Mouse (Mus musculus): ENCODE measurements around the gene Polr2h. TPM values are rescaled to one million over a fixed set of nuclear protein-coding genes. Genes with fewer than 3 reads are reported as not detected.
"Not testable (repeated sequence)": the region's sequence is repeated elsewhere in the genome, so short reads cannot be mapped to it uniquely, and the experiment has no call there.

Polr2h gene
- total and polyA plus RNA-seq, 3 experiments, result 117 to 183 (median 157) TPM

DNA sequence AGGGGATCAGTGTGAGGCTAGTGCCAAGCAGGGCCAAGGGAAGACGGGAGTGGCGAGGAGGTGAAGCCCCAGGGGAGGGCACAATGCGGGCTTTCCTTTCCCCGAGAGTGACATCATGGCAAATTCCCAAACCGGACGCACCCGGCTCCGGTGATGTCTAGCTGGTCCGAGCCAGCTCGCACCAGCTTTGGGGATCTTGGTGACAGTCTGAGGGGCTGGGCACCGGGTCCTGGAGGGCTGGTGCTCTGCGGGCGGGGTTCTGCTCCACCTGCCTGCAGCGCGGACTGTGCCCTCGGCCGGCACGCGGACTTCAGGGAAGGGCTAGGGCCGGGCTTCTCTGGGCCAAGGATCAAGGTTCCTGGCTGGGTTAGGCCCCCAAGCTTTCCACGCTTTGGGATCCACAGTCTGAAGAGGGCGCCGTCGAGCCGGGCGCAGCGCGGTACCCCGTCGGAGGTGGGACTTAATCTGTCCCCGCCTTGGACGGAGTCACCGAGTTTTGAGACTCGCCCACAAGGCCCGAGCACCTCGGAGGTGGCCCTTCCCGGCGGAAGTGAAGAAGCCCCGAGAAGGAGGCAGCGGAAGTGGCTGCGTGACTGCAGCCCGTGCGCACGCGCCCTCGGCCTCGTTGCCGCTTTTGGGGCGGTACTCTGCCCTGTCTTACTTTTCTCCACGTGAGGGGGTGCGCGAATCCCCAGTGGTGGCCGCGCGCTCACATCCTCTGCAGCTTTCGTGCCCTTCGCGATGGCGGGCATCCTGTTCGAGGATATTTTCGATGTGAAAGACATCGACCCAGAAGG is at the start of gene Polr2h, which contains the start of gene Clcn2 (continued):
- 0 out of 2 replicates have a peak, but pooled peaks have one; percentile 19 for TF ChIP-seq RCOR1 (conservative IDR thresholded peaks at IDR 0.05; ENCODE audit: low read depth, low read length)

DNA sequence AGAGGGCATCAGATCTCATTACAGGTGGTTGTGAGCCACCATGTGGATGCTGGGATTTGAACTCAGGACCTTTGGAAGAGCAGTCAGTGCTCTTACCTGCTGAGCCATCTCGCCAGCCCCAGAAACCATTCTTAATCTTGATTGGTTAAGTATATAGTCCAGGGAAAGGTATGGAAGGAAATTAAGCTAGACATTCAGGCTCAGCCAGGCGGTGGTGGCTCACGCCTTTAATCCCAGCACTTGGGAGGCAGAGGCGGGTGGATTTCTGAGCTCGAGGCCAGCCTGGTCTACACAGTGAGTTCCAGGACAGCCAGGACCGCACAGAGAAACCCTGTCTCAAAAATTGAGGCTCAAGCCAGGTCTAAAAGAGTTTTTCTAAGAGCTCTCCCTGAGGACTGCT is 49.5 kb upstream of the Polr2h start, which contains the start of gene Eif4g1:
Gene Eif4g1, plus strand, starts transcription at position 301 of the 400 bp plus-strand sequence.
- H3K9me3 ChIP-seq (replicated peaks; ENCODE audit: low read length); in situ Hi-C loops (cut with MboI; ENCODE audit: low pct_ligation_motif_present, low pct_unique_long_range_greater_than_20kb, low sequenced_read_pairs); H3K9ac ChIP-seq (ENCODE audit: insufficient read depth, low read depth); H3K27me3 ChIP-seq (replicated peaks); DNase-seq (ENCODE audit: extremely low read depth); H3K4me2 ChIP-seq (ENCODE audit: insufficient read depth, low read depth, poor library complexity, severe bottlenecking); H3K27ac ChIP-seq (ENCODE audit: insufficient read depth, low read depth); H3K4me1 ChIP-seq (ENCODE audit: control insufficient read depth in 1 of 2, insufficient read depth in 2 of 2); dilution Hi-C loops (cut with MboI; ENCODE audit: extremely low pct_ligation_motif_present, extremely low pct_unique_long_range_greater_than_20kb, low sequenced_read_pairs); H3K4me3 ChIP-seq (replicated peaks in 1 of 3; ENCODE audit: low read depth in 2 of 3, low read length in 2 of 3, poor library complexity in 1 of 3); H3K79me2 ChIP-seq (replicated peaks; ENCODE audit: control insufficient read depth, extremely low read depth, insufficient read depth, poor library complexity, severe bottlenecking): not testable (repeated sequence)
- peaks cover 12 to 31% of the 10 kb centered on the region in 2 experiments for H3K36me3 ChIP-seq (replicated peaks in 1 of 2; ENCODE audit: control insufficient read depth in 1 of 2, insufficient read depth in 1 of 2, low read length in 1 of 2)

DNA sequence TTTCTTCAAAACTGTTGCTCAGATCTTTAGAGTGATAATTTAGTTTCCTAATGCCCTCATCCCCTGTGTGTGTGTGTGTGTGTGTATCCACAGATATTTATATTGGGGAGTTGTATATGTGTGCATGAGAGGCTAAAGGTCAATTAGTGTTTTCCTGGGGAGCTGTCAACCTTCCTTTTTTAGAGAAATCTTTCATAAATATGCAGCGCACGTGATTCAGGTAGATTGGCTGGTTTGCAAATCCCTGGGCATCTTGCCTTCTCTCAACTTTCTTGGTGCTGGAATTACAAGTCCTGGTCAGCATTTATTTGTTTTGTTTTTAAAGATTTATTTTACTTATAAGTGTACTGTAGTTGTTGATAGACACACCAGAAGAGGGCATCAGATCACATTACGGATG is 47.2 kb upstream of the Polr2h start:
- no peak for TF ChIP-seq MAFK (IDR thresholded peaks at IDR 0.05; ENCODE audit: insufficient replicate concordance, low read length)
- TF ChIP-seq ETS1 (conservative IDR thresholded peaks at IDR 0.05; ENCODE audit: low read depth, low read length), result no peak
- TF ChIP-seq MAZ (IDR thresholded peaks at IDR 0.05; ENCODE audit: low read depth, low read length), result no peak
- no peak for TF ChIP-seq MYC (IDR thresholded peaks at IDR 0.05; ENCODE audit: low read depth, low read length)
- TF ChIP-seq EP300 (IDR thresholded peaks at IDR 0.05; ENCODE audit: low read length), result no peak
- no peak for TF ChIP-seq KAT2A (IDR thresholded peaks at IDR 0.05; ENCODE audit: insufficient replicate concordance, low read length)
- TF ChIP-seq ELF1 (IDR thresholded peaks at IDR 0.05; ENCODE audit: low read depth, low read length), result no peak
- no peak for TF ChIP-seq POLR2AphosphoS2 (IDR thresholded peaks at IDR 0.05; ENCODE audit: low read depth, low read length)
- no peak for TF ChIP-seq ZMIZ1 (IDR thresholded peaks at IDR 0.05; ENCODE audit: low read depth, low read length)
- no peak for TF ChIP-seq USF1 (IDR thresholded peaks at IDR 0.05; ENCODE audit: low read depth, low read length)
- TF ChIP-seq CHD2 (IDR thresholded peaks at IDR 0.05; ENCODE audit: low read length), result no peak
- no peak for TF ChIP-seq SIN3A (IDR thresholded peaks at IDR 0.05; ENCODE audit: low read length)
- TF ChIP-seq UBTF (IDR thresholded peaks at IDR 0.05; ENCODE audit: low read depth, low read length), result no peak
- TF ChIP-seq MEF2A (IDR thresholded peaks at IDR 0.05; ENCODE audit: borderline replicate concordance, low read depth, low read length), result no peak
- TF ChIP-seq USF2 (conservative IDR thresholded peaks at IDR 0.05; ENCODE audit: low read depth, low read length), result no peak
- no peak for TF ChIP-seq CHD1 (IDR thresholded peaks at IDR 0.05; ENCODE audit: low read depth, low read length)
- TF ChIP-seq JUND (conservative IDR thresholded peaks at IDR 0.05; ENCODE audit: low read depth, low read length), result no peak
- Histone ChIP-seq H3K27ac (ENCODE audit: insufficient read depth, low read depth) (no peak overlapping the region), H3K4me2 (ENCODE audit: insufficient read depth, low read depth, poor library complexity, severe bottlenecking) (no peak overlapping the region), H3K79me2 (replicated peaks; ENCODE audit: control insufficient read depth, extremely low read depth, insufficient read depth, poor library complexity, severe bottlenecking) (peaks cover 26% of the 10 kb centered on the region), H3K4me1 (ENCODE audit: control insufficient read depth in 1 of 2, insufficient read depth in 2 of 2) (peaks cover 15 to 20% of the 10 kb centered on the region in 2 experiments), H3K36me3 (replicated peaks in 1 of 2; ENCODE audit: control insufficient read depth in 1 of 2, insufficient read depth in 1 of 2, low read length in 1 of 2) (peaks cover 10 to 25% of the 10 kb centered on the region in 2 experiments), H3K4me3 (replicated peaks in 1 of 3; ENCODE audit: low read depth in 2 of 3, low read length in 2 of 3, poor library complexity in 1 of 3) (no peak overlapping the region), H3K27me3 (replicated peaks) (no peaks in the 10 kb centered on the region), H3K9me3 (replicated peaks; ENCODE audit: low read length) (no peaks in the 10 kb centered on the region), H3K9ac (ENCODE audit: insufficient read depth, low read depth) (no peak overlapping the region)
- dilution Hi-C loops (cut with MboI; ENCODE audit: extremely low pct_ligation_motif_present, extremely low pct_unique_long_range_greater_than_20kb, low sequenced_read_pairs) (no loop called here), in situ Hi-C loops (cut with MboI; ENCODE audit: low pct_ligation_motif_present, low pct_unique_long_range_greater_than_20kb, low sequenced_read_pairs) (no loop called here)
- no peak for DNase-seq (ENCODE audit: extremely low read depth)
